Mouse (Mus musculus) right cerebral cortex, adult 18-20 months (tissue): ENCODE results near the gene Slc25a17.

Experiments used
- DNase-seq: peaks from one replicate; pipeline ENCODE4 v3.0.0; 2022; ENCODE audit warnings: mixed read lengths

Slc25a17 gene

GRCm38 (mm10) chr15:81360345-81361021 lies at the start of gene Slc25a17:
Gene Slc25a17, minus strand, starts transcription at chr15:81360812.
- peak; percentile 95 for DNase-seq

- no peak for DNase-seq
Observed at GRCm38 (mm10) chr15:81408199-81408598, 47.6 kb upstream of the Slc25a17 start, which contains the start of gene Dnajb7. Gene Dnajb7, minus strand, starts transcription at chr15:81408299.

- no peak for DNase-seq
Observed at GRCm38 (mm10) chr15:81405008-81405407, 44.4 kb upstream of the Slc25a17 start.

GRCm38 (mm10) chr15:81399638-81400315 lies 39.2 kb upstream of the Slc25a17 start, which contains the start of the genes St13 and Xpnpep3:
Gene St13, minus strand, starts transcription at chr15:81400077.
Gene Xpnpep3, plus strand, starts transcription at chr15:81400138.
- DNase-seq = peak; percentile 96

DNA sequence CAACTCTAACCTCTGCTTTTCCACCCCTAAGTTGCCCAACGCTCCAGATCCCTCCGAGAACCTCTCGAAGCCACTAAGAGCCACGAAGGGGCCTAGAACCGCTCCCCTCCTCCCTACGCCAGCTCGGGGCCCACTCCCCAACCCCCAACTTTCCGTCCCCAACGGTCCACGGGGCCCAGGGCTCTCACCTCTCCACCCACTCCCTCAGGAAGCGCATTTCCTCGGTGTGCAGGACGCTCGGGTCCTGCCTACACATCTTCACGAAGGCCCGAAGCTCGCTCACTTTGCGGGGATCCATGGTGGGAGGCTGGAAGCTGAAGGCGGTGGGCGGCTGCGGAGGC lies 38.7 kb upstream of the Slc25a17 start:
- DNase-seq = no peak

DNA sequence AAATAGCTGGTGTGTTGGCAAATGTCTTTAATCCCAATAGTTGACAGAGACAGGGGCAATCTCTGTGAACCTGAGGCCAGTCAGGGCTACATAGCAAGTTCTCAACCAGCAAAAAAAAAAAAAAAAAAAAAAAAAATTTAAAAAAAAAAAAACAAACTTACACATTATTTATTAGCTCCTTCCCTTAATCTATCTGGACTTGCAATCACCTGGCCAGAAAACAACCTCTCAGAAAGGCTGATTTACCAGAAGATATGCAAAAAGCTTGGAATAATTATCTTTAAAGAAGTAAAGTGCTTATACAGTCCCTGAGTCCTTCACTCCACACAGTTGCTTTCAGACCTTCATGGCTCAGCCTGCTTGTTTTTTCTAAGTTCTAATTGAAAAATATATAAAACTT lies 37.6 kb upstream of the Slc25a17 start:
- DNase-seq = no peak

DNA sequence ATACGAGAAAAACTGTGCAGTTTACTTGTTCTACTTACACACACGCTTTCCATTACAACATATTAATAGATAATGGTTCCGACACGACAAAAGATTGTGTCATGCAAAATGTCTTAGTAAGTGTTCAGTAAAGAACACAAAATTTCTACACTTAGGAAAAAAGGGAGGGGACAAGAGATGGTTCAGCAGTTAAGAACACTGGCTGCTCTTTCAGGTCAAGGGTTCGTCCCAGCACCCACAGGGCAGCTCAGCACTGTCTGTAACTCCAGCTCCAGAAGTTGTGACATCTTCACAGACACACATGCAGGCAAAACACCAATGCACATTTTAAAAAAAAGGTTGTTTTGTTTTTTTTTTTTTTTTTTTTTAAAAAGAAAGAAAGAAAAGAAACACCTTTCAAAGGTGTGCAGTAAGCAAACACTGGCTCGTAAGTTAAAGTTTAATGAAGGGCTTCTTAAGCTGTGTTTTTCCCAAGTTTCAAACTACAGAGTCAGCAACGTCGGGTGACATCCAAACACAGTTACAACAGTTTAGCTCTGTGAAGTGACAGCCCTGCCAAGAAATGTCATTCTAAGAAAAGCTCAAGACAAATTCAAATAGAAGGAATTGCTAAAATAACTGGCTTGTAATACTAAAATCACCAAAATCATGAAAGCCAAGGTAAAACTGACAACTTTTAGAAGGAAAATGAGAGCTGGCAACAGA lies 33.8 kb upstream of the Slc25a17 start:
- DNase-seq = no peak

DNA sequence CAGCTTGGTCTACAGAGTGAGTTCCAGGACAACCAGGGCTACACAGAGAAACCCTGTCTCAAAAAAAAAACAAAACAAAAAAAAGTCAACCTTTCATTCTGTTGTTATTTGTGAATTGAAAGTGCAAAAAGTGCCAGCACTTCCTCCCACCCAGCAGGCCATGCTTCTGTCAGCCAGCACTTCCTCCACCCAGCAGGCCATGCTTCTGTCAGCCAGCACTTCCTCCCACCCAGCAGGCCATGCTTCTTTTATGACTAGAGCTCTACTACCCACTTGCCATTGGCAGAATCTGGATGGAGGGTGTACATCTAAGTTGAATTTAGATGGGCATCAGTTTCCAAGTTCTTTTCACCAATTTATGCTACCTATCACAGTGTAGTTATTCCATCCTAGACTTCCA lies 32.4 kb upstream of the Slc25a17 start:
- peak; percentile 72 for DNase-seq

DNA sequence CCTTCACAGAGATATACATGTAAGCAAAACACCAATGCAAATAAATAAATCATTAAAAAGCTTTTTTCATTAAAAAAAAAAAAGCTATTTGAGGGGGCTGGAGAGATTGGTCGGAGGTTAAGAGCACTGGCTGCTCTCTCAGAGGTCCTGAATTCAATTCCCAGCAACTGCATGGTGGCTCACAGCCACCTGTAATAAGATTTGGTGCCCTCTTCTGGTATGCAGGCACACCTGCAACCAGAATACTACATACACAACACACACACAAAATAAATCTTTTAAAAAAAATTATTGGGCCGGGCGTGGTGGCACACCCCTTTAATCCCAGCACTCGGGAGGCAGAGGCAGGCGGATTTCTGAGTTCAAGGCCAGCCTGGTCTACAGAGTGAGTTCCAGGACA lies 25.7 kb upstream of the Slc25a17 start:
- DNase-seq = no peak

DNA sequence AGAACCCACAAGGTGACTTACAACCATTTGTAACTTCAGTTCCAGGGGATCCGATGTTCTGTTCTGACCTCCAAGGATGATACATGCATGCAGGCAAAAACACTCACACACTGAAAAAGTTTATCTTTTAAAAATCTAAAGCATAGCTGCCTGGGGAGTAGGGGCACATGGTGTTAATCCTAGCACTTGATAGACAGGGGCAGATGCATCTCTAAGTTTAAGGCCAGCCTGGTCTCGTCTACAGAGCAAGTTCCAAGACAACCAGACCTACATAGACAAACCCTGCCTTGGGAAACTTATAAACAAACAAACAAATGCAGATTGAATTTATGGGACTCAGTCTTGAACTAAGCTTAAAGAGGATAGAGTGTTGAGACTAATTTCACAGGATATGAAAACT lies 18.2 kb upstream of the Slc25a17 start:
- DNase-seq = no peak

DNA sequence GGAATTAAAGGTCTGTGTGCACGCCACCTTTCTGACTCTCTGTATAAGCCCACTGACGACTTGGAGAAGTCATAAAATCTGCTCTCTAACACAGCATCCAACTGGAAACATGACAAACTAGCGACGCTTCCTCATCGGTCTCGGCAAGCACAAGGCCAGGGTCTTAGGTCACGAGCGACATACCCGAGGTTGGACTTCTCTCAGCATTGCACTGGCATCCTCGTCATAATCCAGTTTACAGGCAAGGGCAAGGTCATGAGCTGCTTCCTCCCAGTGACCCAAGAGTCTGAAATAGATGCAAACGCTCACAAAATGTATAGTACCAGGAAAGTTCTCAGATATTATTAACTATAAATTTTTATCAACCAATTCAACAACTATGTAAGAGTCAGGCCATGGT lies 14.0 kb upstream of the Slc25a17 start:
- DNase-seq = no peak

DNA sequence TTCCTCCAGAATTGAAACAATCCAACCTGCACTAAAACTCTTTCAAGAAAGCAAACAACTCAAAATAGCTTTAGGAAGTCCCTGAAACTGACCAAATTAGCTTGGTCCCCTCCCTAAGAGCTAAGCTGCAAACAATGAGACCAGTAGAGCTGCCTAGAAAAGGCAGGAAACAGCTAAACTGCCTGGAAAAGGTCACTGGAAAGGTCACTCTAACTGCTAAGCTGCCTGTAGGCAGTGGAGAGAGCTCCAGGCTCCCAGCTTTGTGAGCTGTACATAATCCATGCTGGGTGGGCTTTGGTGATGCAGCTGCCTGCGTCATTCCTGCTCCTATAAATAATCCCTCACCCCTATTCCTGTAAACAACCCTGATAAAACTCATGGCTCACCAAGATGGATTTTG lies 9.7 kb upstream of the Slc25a17 start:
- DNase-seq = no peak

- DNase-seq = no peak
Observed at GRCm38 (mm10) chr15:81368601-81369000, 8.0 kb upstream of the Slc25a17 start.

GRCm38 (mm10) chr15:81366241-81366640 lies 5.6 kb upstream of the Slc25a17 start:
- no peak for DNase-seq

GRCm38 (mm10) chr15:81365246-81365645 lies 4.6 kb upstream of the Slc25a17 start:
- DNase-seq = no peak

DNA sequence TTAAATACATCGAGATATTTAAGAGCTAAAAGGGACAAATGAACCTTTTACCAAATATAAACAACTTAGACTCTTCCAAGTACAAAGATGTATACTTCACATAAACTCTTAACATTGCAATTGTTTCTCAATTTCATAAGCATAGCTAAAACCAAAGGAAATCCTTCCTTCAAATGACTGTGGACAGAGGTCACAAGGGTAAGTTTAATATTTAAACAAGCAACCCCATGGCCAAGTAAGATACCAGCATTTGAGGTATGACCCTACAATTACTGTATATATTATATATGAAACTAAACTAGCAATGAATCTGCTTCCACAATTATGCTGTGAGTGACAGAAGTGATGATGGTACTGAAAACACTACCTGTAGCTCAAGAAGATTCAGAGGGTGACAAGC lies 3.7 kb upstream of the Slc25a17 start:
- DNase-seq = no peak

- no peak for DNase-seq
Observed at GRCm38 (mm10) chr15:81362501-81362900, 1.9 kb upstream of the Slc25a17 start.

DNA sequence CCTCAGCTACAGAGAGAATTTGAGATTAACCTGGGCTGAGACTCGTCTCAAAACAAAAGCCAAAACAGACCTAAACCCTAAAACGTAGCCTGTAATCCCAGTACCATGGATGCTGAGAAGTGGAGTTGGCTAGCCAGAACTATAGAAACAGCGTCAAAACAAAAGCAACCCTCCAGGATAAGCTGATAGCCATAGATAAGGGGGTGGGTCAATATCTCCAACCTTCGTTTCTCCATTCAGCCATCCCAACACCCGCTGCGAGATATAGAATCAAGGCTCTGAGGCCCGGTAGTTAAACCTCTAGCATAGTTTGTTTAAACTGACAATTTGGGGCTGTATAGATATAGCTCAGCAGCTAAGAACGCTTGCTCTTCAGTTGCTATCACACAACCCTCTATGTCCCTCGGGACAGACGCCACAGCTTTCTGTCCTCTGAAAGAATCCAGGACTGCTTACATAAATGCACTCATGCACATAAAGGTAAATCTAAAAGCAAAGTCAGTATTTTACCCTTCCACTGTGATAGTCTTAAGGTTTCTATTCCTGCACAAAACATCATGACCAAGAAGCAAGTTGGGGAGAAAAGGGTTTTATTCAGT lies 904 bp upstream of the Slc25a17 start:
- no peak for DNase-seq

DNA sequence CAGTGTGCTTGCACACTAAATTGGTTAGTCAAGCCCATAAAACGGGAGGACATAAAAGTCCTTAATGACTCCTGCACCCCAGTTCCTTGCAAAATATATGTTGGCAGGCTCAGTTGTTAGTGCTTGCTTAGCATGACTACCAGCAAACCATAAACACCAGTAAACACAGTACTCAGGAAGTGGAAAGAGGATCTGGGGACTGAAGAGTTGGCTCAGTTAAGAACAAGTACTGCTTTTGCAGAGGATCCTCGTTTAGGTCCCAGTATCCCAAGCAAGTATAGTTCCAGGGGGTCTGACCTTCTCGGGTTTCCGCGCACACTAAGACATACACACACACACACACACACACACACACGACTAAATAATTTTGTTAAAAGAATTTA lies 401 bp upstream of the Slc25a17 start:
- DNase-seq = no peak

- no peak for DNase-seq
Observed at GRCm38 (mm10) chr15:81359421-81359820, 1.2 kb downstream of the Slc25a17 start.

- DNase-seq = no peak
Observed at GRCm38 (mm10) chr15:81358943-81359342, 1.7 kb downstream of the Slc25a17 start.

DNA sequence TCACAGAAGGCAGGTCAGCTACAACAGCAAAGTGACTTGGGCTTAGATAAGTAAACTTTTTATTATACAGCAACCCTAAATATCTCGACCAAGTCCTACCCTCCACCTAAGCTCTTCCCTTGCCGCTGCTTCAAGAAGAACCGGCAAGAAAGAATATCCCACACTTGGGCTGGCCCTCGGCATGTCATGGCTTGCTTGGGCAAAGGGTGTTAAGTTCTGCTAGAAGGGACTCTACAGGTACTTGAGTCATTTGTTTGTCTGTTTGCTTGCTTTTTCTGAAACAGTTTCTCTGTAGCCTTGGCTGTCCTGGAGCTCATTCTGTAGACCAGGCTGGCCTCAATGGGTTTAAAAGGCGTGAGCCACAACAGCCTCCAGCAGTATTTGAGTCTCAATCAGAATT lies 3.7 kb downstream of the Slc25a17 start:
- DNase-seq = no peak

GRCm38 (mm10) chr15:81355146-81355761 lies 5.4 kb downstream of the Slc25a17 start:
- DNase-seq = no peak
